Mouse (Mus musculus) kidney, embryonic 14.5 days (tissue): Measurements from ENCODE around the gene Dohh. TPM values are rescaled to one million over a fixed set of nuclear protein-coding genes. Genes with fewer than 3 reads are reported as not detected.

ENCODE experiments used
- ATAC-seq: fragments of 200-750 bp; cut with Nextera tagmentation; 2 replicates; pipeline ENCODE4 v1.8.0; 2017; ENCODE audit warnings: moderate number of reproducible peaks, mild to moderate bottlenecking, moderate TSS enrichment, moderate library complexity; ENCODE audit not compliant: low FRiP score, low TSS enrichment
- H3K27ac ChIP-seq: fragments of 300-500 bp; sonication (generic); 2 replicates; pipeline ENCODE4 v1.5.1; 2014; ENCODE audit warnings: low read depth, mild to moderate bottlenecking, low read length, moderate library complexity, mixed read lengths
- H3K27me3 ChIP-seq: fragments of 300-500 bp; sonication (generic); 2 replicates; pipeline ENCODE4 v1.6.1; 2014; ENCODE audit warnings: mild to moderate bottlenecking, low read length; ENCODE audit not compliant: control insufficient read depth, insufficient read depth
- H3K36me3 ChIP-seq: fragments of 300-500 bp; sonication (generic); 2 replicates; pipeline ENCODE4 v1.6.1; 2014; ENCODE audit warnings: low read length, mixed read lengths; ENCODE audit not compliant: control insufficient read depth, insufficient read depth
- H3K4me1 ChIP-seq: fragments of 300-500 bp; sonication (generic); 2 replicates; pipeline ENCODE4 v1.6.1; 2014; ENCODE audit warnings: low read length, mixed read lengths; ENCODE audit not compliant: control insufficient read depth, insufficient read depth
- H3K4me2 ChIP-seq: fragments of 300-500 bp; sonication (generic); replicated peaks from 2 replicates; pipeline ENCODE4 v1.6.1; 2014; ENCODE audit warnings: low read depth, mild to moderate bottlenecking, low read length
- H3K4me3 ChIP-seq: fragments of 300-500 bp; sonication (generic); 2 replicates; pipeline ENCODE4 v1.5.1; 2014; ENCODE audit warnings: mild to moderate bottlenecking, low read length
- H3K9ac ChIP-seq: fragments of 300-500 bp; sonication (generic); 2 replicates; pipeline ENCODE4 v1.6.1; 2014; ENCODE audit warnings: low read depth, mild to moderate bottlenecking, low read length, moderate library complexity
- H3K9me3 ChIP-seq: fragments of 300-500 bp; sonication (generic); 2 replicates; pipeline ENCODE4 v1.6.1; 2016; ENCODE audit warnings: low read length; ENCODE audit not compliant: control insufficient read depth
- WGBS: fragments of 180-500 bp; shearing (Covaris S2); extraction: QIAGEN DNeasy Blood & Tissue Kit; methylation state at CpG from one replicate; pipeline ENCODE4 v1.1.7; 2014; 5-methylcytosine and 5-hydroxymethylcytosine counted together
- polyA plus RNA-seq: library from polyadenylated mRNA; unstranded; fragments of >200 nt; fragmentation: Nextera tagmentation; extraction: Ambion mirVana; gene quantifications from 2 replicates; pipeline ENCODE4 v1.2.1, GENCODE M21; 2014

Dohh gene
- polyA plus RNA-seq, 1 experiment from 2014 or later: 59.2 TPM

- no peaks in the 10 kb centered on the region for H3K27me3 ChIP-seq
- WGBS: 50% methylated on average over 12 of the region's 12 CpGs
- H3K4me1 ChIP-seq: peaks cover 16% of the 10 kb centered on the region; the same call in 1 of the 2 replicates
- no peaks in the 10 kb centered on the region for H3K9me3 ChIP-seq
- H3K4me3 ChIP-seq: no peak overlapping the region
- H3K36me3 ChIP-seq: no peaks in the 10 kb centered on the region
- peak overlapping the region; percentile 99 for H3K4me2 ChIP-seq
- H3K27ac ChIP-seq: no peak overlapping the region
- H3K9ac ChIP-seq: no peak overlapping the region
- ATAC-seq: no peak
These were observed 27.8 kb upstream of the Dohh start for GRCm38 (mm10) chr10:81356352-81356990.

- Histone ChIP-seq H3K9ac (peak within 1 kb of the TSS; percentile 76), H3K4me3 (peak within 1 kb of the TSS; percentile 82), H3K36me3 (peaks cover 2% of the 10 kb centered on the region; the same call in 1 of the 2 replicates), H3K4me2 (peak within 1 kb of the TSS; percentile 99), H3K27me3 (no peaks in the 10 kb centered on the region), H3K27ac (no peak within 1 kb of the TSS), H3K4me1 (peaks cover 16% of the 10 kb centered on the region; the same call in 1 of the 2 replicates), H3K9me3 (no peaks in the 10 kb centered on the region)
- 2% methylated on average over 66 of the region's 79 CpGs for WGBS
- ATAC-seq: peak; percentile 90
These were observed 27.0 kb upstream of the Dohh start, which contains the start of gene Mfsd12 for GRCm38 (mm10) chr10:81356991-81357844. Gene Mfsd12, plus strand, starts transcription at chr10:81357491.

- Histone ChIP-seq H3K9me3 (no peaks in the 10 kb centered on the region), H3K4me3 (peak overlapping the region; percentile 82), H3K4me1 (peaks cover 21% of the 10 kb centered on the region; the same call in 1 of the 2 replicates), H3K27ac (no peak overlapping the region), H3K36me3 (peaks cover 2% of the 10 kb centered on the region; the same call in 1 of the 2 replicates), H3K9ac (peak overlapping the region; percentile 76), H3K27me3 (peaks cover under 1% of the 10 kb centered on the region; the same call in 1 of the 2 replicates), H3K4me2 (peak overlapping the region; percentile 99)
- no peak for ATAC-seq
- WGBS: 40% methylated on average over 4 of the region's 4 CpGs
These were observed 26.0 kb upstream of the Dohh start for GRCm38 (mm10) chr10:81358209-81358608.

GRCm38 (mm10) chr10:81358841-81359240, 25.4 kb upstream of the Dohh start:
- H3K27ac ChIP-seq: no peak overlapping the region
- H3K9ac ChIP-seq: peak overlapping the region; percentile 76; the same call in 1 of the 2 replicates
- peaks cover 2% of the 10 kb centered on the region; the same call in 1 of the 2 replicates for H3K36me3 ChIP-seq
- no peaks in the 10 kb centered on the region for H3K9me3 ChIP-seq
- peaks cover 27% of the 10 kb centered on the region for H3K4me1 ChIP-seq
- no peak overlapping the region for H3K4me3 ChIP-seq
- peak overlapping the region; percentile 99 for H3K4me2 ChIP-seq
- peaks cover 6% of the 10 kb centered on the region for H3K27me3 ChIP-seq
- ATAC-seq: no peak
- WGBS: 55% methylated on average over 1 of the region's 1 CpGs

GRCm38 (mm10) chr10:81360721-81361120, 23.5 kb upstream of the Dohh start:
- Histone ChIP-seq H3K9ac (no peak overlapping the region), H3K27me3 (peaks cover 14% of the 10 kb centered on the region), H3K4me1 (peaks cover 39% of the 10 kb centered on the region), H3K9me3 (no peaks in the 10 kb centered on the region), H3K36me3 (peaks cover 2% of the 10 kb centered on the region; the same call in 1 of the 2 replicates), H3K27ac (no peak overlapping the region), H3K4me3 (no peak overlapping the region), H3K4me2 (no peak overlapping the region)
- 66% methylated on average over 8 of the region's 8 CpGs for WGBS
- ATAC-seq: no peak

- Histone ChIP-seq H3K27ac (no peak overlapping the region), H3K4me1 (peaks cover 39% of the 10 kb centered on the region), H3K4me3 (no peak overlapping the region), H3K9ac (no peak overlapping the region), H3K27me3 (peaks cover 14% of the 10 kb centered on the region), H3K36me3 (peaks cover 14% of the 10 kb centered on the region), H3K9me3 (no peaks in the 10 kb centered on the region), H3K4me2 (no peak overlapping the region)
- 73% methylated on average over 12 of the region's 12 CpGs for WGBS
- ATAC-seq: no peak
These were observed 21.8 kb upstream of the Dohh start for GRCm38 (mm10) chr10:81362336-81362949.

GRCm38 (mm10) chr10:81363436-81364346, 20.5 kb upstream of the Dohh start:
- no peak overlapping the region for H3K27ac ChIP-seq
- H3K4me3 ChIP-seq: peak overlapping the region; percentile 34
- peak overlapping the region; percentile 68 for H3K4me2 ChIP-seq
- peaks cover 27% of the 10 kb centered on the region for H3K36me3 ChIP-seq
- H3K4me1 ChIP-seq: peaks cover 28% of the 10 kb centered on the region
- WGBS: 9% methylated on average over 54 of the region's 54 CpGs
- ATAC-seq: peak; percentile 22
- H3K27me3 ChIP-seq: peaks cover 14% of the 10 kb centered on the region
- H3K9me3 ChIP-seq: no peaks in the 10 kb centered on the region
- H3K9ac ChIP-seq: peak overlapping the region; percentile 45

- 0 out of 2 replicates have a peak, but pooled peaks have one; percentile 5 for ATAC-seq
These were observed 19.6 kb upstream of the Dohh start for GRCm38 (mm10) chr10:81364666-81365065.

More at GRCm38 (mm10) chr10:81364666-81365065, 19.6 kb upstream of the Dohh start:
- Histone ChIP-seq H3K4me2 (peak overlapping the region; percentile 68), H3K36me3 (peaks cover 36% of the 10 kb centered on the region), H3K27ac (no peak overlapping the region), H3K27me3 (peaks cover 14% of the 10 kb centered on the region), H3K4me3 (peak overlapping the region; percentile 34), H3K4me1 (peaks cover 28% of the 10 kb centered on the region), H3K9me3 (no peaks in the 10 kb centered on the region), H3K9ac (peak overlapping the region; percentile 28; the same call in 1 of the 2 replicates)
- 11% methylated on average over 28 of the region's 28 CpGs for WGBS
